Mouse (Mus musculus) layer of hippocampus, postnatal 25 days (tissue): ENCODE data around the gene Gls2. TPM values are rescaled to one million over a fixed set of nuclear protein-coding genes. Genes with fewer than 3 reads are reported as not detected.
"Not testable (repeated sequence)": the region's sequence is repeated elsewhere in the genome, so short reads cannot be mapped to it uniquely, and the experiment has no call there.

Source experiments
- DNase-seq, 2 experiments: peaks; one replicate each; pipeline ENCODE4 v3.0.0; 2022; ENCODE audit warnings: mixed read lengths in 2 of 2, low spot score in 1 of 2; ENCODE audit errors: extremely low spot score in 1 of 2
- total RNA-seq, 2 experiments: library from RNA; stranded (reverse); gene quantifications; 2 replicates each; pipeline ENCODE4 v1.2.3; 2021

The Gls2 gene
- total RNA-seq, 2 experiments from 2014 or later, result 19.2 to 23.5 TPM

- no peak for DNase-seq
Observed at GRCm38 (mm10) chr10:128193113-128193512, 1.1 kb upstream of the Gls2 start.

GRCm38 (mm10) chr10:128194551-128195461, 549 bp downstream of the Gls2 start:
- peak; percentile 22 to 29 for DNase-seq

GRCm38 (mm10) chr10:128201856-128202255, 7.6 kb downstream of the Gls2 start:
- DNase-seq, result no peak

DNA sequence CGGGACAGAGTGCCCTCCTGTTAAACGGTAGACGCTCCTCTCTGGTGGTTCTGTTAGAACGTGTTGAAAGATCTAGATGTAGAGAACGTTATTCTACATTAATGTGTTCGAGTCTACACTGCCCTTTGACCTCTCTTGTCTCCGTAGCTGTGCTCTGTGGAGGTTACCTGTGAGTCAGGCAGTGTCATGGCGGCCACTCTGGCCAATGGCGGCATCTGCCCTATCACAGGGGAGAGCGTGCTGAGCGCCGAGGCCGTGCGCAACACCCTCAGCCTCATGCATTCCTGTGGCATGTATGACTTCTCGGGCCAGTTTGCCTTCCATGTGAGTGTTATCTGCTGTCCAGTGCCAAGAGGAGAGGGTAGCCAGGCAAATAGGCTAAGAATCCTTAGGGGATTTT, 10.7 kb downstream of the Gls2 start:
- DNase-seq, result no peak

DNA sequence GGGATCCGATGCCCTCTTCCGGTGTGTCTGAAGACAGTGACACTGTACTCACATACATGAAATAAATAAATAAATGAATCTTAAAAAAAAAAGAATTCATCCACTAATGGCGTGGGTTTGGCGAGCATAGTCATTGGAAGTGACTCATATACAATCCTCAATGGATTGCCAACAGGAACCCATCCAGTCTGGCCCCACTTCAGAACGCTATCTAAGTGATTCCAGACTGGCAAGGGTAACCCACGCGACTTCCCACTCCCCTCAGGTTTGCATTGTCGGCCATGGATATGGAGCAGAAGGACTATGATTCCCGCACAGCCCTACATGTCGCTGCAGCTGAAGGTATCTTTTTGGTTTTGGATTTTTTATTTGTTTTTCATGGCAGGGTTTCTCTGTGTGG, 14.1 kb downstream of the Gls2 start:
- no peak for DNase-seq

DNA sequence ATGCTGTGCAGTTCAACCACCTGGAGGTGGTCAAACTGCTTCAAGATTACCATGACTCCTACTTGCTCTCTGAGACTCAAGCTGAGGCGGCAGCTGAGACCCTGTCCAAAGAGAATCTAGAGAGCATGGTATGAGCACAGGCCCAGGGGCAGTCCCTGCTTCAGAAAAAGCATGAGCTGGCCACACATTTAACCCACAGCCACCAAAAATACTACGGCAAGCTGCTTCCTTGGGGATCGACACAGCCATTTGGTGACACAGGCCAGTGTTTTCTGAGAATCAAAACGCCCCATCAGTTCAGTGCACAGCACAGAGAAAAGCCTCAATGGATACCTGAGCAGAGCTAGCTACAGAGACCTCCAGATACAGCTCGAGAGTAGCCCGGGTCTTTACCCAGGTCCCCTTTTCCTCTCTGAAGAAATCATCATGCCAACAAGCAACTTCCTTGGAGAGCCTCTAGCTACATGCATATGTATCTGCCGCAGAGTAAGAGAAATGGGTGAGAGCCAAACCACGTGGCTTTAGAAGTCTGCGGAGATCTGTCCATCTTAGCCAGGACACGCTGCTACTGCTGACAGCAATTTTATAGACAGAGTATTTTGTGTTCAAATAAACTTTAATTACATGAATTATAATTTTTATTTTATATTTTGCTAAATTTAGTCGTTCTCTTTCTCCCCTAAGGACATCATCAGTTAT, 15.2 kb downstream of the Gls2 start:
- no peak for DNase-seq

GRCm38 (mm10) chr10:128210131-128210530, 15.9 kb downstream of the Gls2 start:
- DNase-seq, result no peak

- no peak for DNase-seq
Observed at GRCm38 (mm10) chr10:128210954-128211353, 16.7 kb downstream of the Gls2 start.

DNA sequence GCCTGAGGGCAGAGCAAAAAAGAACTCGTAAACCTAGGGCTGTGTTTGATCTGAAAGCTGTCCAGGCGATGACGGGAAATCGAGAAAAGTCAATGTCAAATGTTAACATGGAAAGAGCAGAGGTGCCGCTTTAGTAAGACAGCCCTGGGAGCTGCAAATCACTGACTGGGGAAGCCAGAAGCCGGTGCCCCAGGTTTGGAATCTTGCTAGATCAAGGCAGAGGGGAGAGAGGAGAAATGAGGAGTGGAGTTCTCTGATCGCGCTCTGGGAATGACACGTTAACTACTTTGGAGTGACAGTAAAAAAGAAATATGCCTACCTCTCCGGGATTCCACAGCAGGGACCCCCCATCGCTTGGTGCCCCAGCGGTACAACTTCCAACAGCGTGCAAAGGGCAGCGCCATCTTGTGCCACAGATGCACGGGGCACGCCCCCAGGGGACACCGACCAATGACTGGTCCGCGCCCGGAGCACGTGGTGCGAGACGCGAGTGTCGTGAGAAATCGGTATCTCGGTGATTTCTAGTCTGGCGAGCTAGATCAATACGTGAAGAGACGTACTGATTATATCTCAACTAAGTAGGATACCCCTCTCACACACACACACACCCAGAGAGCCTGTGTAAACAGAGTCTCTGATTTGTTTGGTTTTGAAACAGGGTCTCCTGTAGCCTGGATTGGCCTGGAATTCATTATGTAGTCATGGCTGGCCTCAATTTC, 17.3 kb downstream of the Gls2 start, which contains the start of gene Spryd4:
Gene Spryd4 (minus strand): TSS at position 418 of the 719 bp plus-strand sequence.
- peak; percentile 73 to 80 for DNase-seq

- DNase-seq, result no peak
Observed at GRCm38 (mm10) chr10:128212148-128212547, 17.9 kb downstream of the Gls2 start.

DNA sequence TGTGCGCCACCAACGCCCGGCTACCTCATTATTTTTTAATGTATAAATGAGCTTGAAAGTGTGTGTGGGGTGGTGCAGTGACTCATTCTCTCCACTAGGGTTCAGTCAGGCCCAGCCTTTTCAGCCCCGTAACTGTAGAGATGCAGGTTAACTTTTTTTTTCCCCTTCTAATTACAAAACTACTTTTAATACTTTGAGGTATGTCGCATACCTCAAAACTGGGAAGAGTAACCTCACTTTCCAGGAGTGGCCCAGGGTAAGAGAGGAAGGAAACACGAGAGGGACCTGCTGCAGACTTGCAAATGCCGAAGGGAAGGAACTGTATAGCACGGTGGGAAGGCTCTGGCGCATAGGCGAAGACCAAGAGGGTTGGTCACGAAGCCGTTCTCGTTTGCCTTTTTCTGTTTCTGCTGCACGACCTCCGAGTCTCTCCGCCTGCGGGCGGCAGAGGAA, 18.6 kb downstream of the Gls2 start:
- peak; percentile 28 to 52 for DNase-seq

GRCm38 (mm10) chr10:128214112-128214511, 19.9 kb downstream of the Gls2 start:
- not testable (repeated sequence) for DNase-seq

DNA sequence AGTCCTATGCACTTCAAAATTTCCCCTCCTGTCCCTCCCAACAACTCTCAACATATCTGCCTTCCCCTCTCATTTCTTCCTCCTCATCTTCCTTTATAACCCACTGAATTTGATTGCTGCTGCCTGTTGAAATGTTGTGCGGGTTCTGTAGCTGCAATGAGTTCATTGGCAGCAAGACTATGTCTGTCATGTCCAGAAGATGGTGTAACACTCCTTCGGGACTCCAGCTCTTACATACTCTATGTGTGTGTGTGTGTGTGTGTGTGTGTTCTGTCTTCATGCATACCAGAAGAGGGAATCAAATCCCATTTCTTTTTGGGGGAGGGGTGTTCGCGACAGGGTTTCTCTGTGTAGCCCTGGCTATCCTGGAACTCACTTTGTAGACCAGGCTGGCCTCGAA, 20.7 kb downstream of the Gls2 start:
- DNase-seq, result no peak

DNA sequence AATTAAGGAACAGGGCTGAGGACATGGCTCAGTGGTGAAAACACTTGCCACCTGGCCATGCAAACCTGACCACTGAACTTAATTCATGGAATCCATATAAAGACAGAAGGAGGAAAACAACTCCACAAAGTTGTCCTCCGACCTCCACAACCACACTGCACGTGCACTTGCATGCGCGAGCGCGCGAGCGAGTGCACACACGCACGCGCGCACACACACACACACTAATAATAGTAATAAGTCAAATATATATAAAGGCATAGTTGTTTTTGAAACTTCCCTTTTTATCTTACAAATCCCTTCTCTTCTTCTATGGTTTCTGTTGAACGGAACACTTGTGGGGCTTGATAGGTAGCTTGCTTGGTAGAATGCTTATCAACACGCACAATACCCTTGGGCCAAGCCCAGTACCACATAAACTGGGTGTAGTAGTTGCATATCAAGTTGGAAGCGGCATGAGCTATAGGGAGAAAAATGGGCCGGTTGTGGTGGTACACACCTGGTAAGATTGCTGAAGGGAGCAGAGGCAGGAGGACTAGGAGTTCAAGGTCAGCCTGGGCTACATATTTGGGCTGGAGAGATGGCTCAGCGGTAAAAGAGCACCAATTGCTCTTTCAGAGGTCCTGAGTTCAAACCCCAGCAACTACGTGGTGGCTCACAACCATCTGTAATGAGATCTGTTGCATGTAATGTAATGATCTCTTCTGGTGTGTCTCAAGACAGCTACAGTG, 24.3 kb downstream of the Gls2 start:
- no peak for DNase-seq

GRCm38 (mm10) chr10:128221533-128222286, 27.5 kb downstream of the Gls2 start:
- no peak for DNase-seq

- no peak for DNase-seq
Observed at GRCm38 (mm10) chr10:128225064-128225463, 30.8 kb downstream of the Gls2 start.

DNA sequence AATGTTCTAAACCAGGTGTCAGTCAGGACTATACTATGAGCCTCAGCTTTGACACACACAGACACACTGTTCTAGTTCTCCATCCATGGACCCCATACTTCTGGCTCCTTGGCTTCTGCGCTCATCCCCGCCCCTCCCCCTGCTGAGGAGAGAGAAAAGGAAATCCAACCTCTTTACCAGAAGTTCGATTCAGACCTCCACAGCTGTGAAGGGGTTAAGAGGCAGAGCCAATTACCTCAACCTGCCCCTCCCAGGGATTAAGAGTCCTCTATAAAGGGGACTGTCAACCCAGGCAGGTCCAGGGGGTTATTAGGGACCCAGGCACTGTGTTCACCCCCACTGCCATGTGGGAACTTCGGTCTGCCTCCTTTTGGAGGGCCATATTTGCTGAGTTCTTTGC, 31.3 kb downstream of the Gls2 start, which contains the start of gene Mip:
Gene Mip (plus strand): TSS at position 301 of the 400 bp plus-strand sequence.
- DNase-seq, result no peak

GRCm38 (mm10) chr10:128227592-128227991, 33.3 kb downstream of the Gls2 start:
- no peak for DNase-seq

DNA sequence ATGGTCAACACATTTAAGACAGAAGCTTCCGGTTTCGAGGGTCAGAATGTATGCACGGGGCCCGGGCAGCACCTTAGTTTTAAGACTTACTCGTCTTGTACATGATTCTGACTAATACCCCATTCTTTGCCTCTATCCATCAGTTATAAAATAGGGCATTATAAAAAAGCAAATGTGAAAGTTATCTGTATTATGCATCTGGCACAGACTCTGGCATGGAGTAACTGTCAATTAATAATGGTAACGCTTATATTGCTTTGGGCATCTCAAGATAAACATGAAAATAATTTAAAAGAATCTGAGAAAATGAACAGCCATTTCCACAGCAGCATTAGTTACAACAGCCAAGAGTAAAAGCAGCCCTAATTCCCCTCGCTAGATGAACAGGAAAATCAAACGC, 33.8 kb downstream of the Gls2 start:
- no peak for DNase-seq
